Mouse (Mus musculus): ENCODE measurements at regions not wholly inside any gene's neighbourhood (a gene's known extent, or its start where the extent isn't known, plus 50 kb on each side); places are given as distances from the start of the nearest gene placed in this dataset.

DNA sequence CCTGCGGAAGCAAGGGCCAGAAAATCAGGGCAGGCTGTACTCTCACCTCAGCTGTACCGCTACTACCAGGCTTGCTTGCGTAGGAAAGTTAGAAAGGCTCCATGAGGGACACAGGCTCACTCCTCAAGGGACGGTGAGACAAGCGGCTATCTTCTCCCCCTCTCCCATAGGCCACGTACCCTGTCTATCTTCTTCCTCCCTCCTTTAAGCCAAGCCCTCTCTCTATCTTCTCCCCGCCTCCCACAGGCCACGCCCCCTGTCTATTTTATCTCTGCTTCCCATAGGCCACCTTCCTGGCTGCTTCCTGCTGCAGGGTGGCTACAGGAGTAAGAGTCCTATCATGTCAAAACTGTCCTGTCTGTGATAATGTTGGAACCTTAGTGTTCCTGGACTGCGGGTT, 409.1 kb upstream of the Kcnab2 start:
- H3K27me3 ChIP-seq (ENCODE audit: control insufficient read depth, insufficient read depth, low read depth, low read length) = no peaks in the 10 kb centered on the region
- H3K36me3 ChIP-seq (ENCODE audit: control insufficient read depth, insufficient read depth, low read length) = no peaks in the 10 kb centered on the region
- H3K4me3 ChIP-seq (ENCODE audit: low read length) = no peak overlapping the region
- WGBS = 67% methylated on average over 9 of the region's 9 CpGs
- no peak overlapping the region for H3K27ac ChIP-seq (ENCODE audit: low read length)
- no peaks in the 10 kb centered on the region; the same call in 1 of the 2 replicates for H3K9me3 ChIP-seq (ENCODE audit: control insufficient read depth, low read length)
- H3K4me1 ChIP-seq (replicated peaks; ENCODE audit: control insufficient read depth, insufficient read depth, low read length) = no peaks in the 10 kb centered on the region
- no peak overlapping the region for H3K4me2 ChIP-seq (ENCODE audit: low read depth, low read length)
- no peak for ATAC-seq (ENCODE audit: low read depth)
- H3K9ac ChIP-seq (ENCODE audit: low read length) = no peak overlapping the region

DNA sequence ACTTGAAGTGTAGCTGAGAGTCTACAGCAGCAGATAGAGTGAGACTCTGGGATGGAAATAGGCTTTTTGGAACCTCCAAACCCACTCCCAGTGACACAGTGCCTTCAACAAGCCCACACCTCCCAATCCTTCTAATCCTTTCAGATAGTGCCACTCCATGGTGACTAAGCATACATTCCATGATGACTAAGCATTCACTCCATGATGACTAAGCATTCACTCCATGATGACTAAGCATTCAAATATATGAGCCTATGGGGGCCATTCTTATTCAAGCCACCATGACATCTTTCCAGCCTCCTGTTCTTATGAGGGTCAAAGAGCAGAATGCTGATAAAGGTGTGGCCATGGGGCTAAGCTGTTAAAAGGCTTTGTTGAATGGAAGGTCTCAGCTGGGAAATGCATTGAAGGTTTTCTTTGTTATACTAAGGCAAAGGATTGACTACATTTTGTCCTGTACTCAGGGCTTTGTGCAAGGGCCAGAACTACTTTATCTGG, 403.8 kb upstream of the Kcnab2 start:
- ATAC-seq (ENCODE audit: low read depth) = no peak
- H3K36me3 ChIP-seq (ENCODE audit: control insufficient read depth, insufficient read depth, low read length) = no peaks in the 10 kb centered on the region
- no peak overlapping the region for H3K27ac ChIP-seq (ENCODE audit: low read length)

DNA sequence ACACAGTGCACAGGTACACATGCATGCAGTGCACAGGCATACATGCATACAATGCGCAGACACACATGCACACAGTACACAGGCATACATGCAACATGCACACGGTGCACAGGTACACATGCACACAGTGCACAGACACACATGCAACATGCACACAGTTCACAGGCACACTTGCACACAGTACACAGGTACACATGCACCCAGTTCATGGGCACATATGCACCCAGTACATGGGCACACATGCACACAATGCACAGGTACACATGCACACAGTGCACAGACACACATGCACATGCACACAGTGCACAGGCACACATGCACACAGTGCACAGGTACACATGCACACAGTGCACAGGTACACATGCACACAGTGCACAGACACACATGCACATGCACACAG, 402.7 kb upstream of the Kcnab2 start:
- Histone ChIP-seq H3K4me2 (ENCODE audit: low read depth, low read length) (no peak overlapping the region), H3K4me1 (replicated peaks; ENCODE audit: control insufficient read depth, insufficient read depth, low read length) (no peaks in the 10 kb centered on the region), H3K27me3 (ENCODE audit: control insufficient read depth, insufficient read depth, low read depth, low read length) (no peaks in the 10 kb centered on the region), H3K36me3 (ENCODE audit: control insufficient read depth, insufficient read depth, low read length) (no peaks in the 10 kb centered on the region), H3K9me3 (ENCODE audit: control insufficient read depth, low read length) (peaks cover 4% of the 10 kb centered on the region; the same call in 1 of the 2 replicates), H3K9ac (ENCODE audit: low read length) (no peak overlapping the region), H3K27ac (ENCODE audit: low read length) (no peak overlapping the region), H3K4me3 (ENCODE audit: low read length) (no peak overlapping the region)
- no peak for ATAC-seq (ENCODE audit: low read depth)
- 86% methylated on average over 2 of the region's 2 CpGs for WGBS

More for the DNA sequence above, 403.8 kb upstream of the Kcnab2 start:
- Histone ChIP-seq H3K9ac (ENCODE audit: low read length) (no peak overlapping the region), H3K9me3 (ENCODE audit: control insufficient read depth, low read length) (peaks cover 4% of the 10 kb centered on the region; the same call in 1 of the 2 replicates), H3K4me1 (replicated peaks; ENCODE audit: control insufficient read depth, insufficient read depth, low read length) (no peaks in the 10 kb centered on the region), H3K4me2 (ENCODE audit: low read depth, low read length) (no peak overlapping the region), H3K27me3 (ENCODE audit: control insufficient read depth, insufficient read depth, low read depth, low read length) (no peaks in the 10 kb centered on the region), H3K4me3 (ENCODE audit: low read length) (no peak overlapping the region)

DNA sequence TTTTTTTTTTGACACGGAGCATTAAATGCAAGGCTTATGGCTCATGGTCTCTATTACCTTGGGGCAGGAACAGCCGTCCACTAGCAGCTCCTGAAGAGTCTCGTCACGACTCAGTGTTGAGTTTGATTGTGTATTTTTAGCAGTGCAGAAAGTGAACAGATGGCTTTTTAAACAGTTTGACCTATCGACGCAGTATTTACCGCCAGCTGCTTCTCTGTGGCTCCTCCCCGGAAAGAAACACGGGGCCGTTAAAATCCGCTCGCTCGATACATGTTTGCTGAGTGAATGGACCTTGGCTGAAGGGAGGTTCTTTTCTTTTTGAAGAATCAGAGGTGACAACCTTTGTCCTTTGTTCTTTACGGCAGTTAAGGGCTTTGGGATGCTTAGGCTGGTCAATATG, 401.3 kb upstream of the Kcnab2 start:
- Histone ChIP-seq H3K4me3 (ENCODE audit: low read length) (no peak overlapping the region), H3K36me3 (ENCODE audit: control insufficient read depth, insufficient read depth, low read length) (no peaks in the 10 kb centered on the region), H3K27me3 (ENCODE audit: control insufficient read depth, insufficient read depth, low read depth, low read length) (no peaks in the 10 kb centered on the region), H3K9me3 (ENCODE audit: control insufficient read depth, low read length) (peaks cover 4% of the 10 kb centered on the region; the same call in 1 of the 2 replicates), H3K4me1 (replicated peaks; ENCODE audit: control insufficient read depth, insufficient read depth, low read length) (no peaks in the 10 kb centered on the region), H3K4me2 (ENCODE audit: low read depth, low read length) (no peak overlapping the region), H3K9ac (ENCODE audit: low read length) (no peak overlapping the region), H3K27ac (ENCODE audit: low read length) (no peak overlapping the region)
- no peak for ATAC-seq (ENCODE audit: low read depth)
- WGBS = 44% methylated on average over 14 of the region's 14 CpGs

DNA sequence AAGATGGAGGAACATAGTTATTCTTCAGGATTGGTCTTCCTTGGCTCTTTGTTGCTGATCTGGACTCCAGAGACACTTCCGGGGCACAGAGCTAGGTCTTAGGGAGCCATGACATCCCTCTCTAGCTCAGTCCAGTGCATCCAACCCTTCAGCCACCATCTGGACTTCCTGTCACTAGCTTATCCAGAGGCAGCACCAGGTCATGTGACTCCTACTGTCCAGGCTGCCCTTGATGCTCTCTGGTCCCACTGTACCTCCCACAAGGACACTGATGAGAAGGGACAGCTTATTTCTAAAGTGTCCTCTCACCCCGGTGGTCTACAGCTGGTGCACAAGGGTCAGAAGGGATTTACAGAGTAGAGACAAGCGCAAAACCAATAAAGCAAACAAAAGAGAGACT, 400.7 kb upstream of the Kcnab2 start:
- Histone ChIP-seq H3K4me1 (replicated peaks; ENCODE audit: control insufficient read depth, insufficient read depth, low read length) (no peaks in the 10 kb centered on the region), H3K27me3 (ENCODE audit: control insufficient read depth, insufficient read depth, low read depth, low read length) (no peaks in the 10 kb centered on the region), H3K9me3 (ENCODE audit: control insufficient read depth, low read length) (peaks cover 4% of the 10 kb centered on the region; the same call in 1 of the 2 replicates), H3K9ac (ENCODE audit: low read length) (no peak overlapping the region), H3K36me3 (ENCODE audit: control insufficient read depth, insufficient read depth, low read length) (no peaks in the 10 kb centered on the region), H3K4me2 (ENCODE audit: low read depth, low read length) (no peak overlapping the region), H3K4me3 (ENCODE audit: low read length) (no peak overlapping the region), H3K27ac (ENCODE audit: low read length) (no peak overlapping the region)
- WGBS = 77% methylated on average over 3 of the region's 3 CpGs
- ATAC-seq (ENCODE audit: low read depth) = no peak

DNA sequence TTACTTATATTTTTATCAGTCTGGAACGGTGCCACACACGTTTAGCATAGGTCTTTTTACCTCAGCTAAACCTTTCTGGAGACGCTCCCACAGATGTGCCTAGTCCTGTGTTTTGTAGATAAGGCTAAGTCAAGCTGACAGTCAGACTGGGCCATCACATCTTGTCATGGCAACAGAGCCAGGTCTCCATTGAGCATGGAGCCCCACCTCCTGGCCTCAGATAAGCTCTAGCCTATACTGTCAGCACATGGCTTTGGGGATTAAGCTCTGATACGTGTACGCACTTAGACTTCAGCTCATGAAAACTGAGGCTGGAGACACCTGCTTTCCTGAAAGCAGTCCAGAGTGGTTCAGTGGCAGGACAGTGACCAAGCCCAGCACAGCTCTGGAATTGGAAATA, 392.4 kb upstream of the Kcnab2 start:
- no peaks in the 10 kb centered on the region for H3K36me3 ChIP-seq (ENCODE audit: control insufficient read depth, insufficient read depth, low read length)
- H3K4me3 ChIP-seq (ENCODE audit: low read length) = no peak overlapping the region
- H3K9me3 ChIP-seq (ENCODE audit: control insufficient read depth, low read length) = no peaks in the 10 kb centered on the region; the same call in none of the 2 replicates
- H3K4me1 ChIP-seq (replicated peaks; ENCODE audit: control insufficient read depth, insufficient read depth, low read length) = no peaks in the 10 kb centered on the region
- no peak overlapping the region for H3K9ac ChIP-seq (ENCODE audit: low read length)
- H3K27ac ChIP-seq (ENCODE audit: low read length) = no peak overlapping the region
- ATAC-seq (ENCODE audit: low read depth) = no peak
- H3K27me3 ChIP-seq (ENCODE audit: control insufficient read depth, insufficient read depth, low read depth, low read length) = no peaks in the 10 kb centered on the region
- WGBS = 64% methylated on average over 5 of the region's 5 CpGs
- H3K4me2 ChIP-seq (ENCODE audit: low read depth, low read length) = no peak overlapping the region

DNA sequence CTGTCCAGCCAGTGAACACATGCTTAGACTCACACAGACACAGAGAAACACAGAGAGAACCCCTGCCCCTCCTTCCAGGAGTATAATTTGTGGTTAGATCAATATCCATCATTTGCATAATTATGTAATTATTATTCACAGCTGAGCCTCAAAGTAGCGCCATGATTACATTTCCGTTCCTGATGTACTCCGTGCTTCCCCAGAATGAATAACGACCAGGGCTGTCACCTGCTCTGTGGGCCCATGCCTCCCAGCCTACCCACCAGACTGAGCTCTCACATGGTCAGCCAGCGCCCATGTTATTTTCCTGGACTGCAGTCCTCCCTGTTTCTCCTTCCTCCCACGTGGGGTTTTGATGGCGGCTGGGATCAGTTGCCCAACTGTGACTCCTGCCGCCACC, 388.2 kb upstream of the Kcnab2 start:
- Histone ChIP-seq H3K27me3 (ENCODE audit: control insufficient read depth, insufficient read depth, low read depth, low read length) (no peaks in the 10 kb centered on the region), H3K36me3 (ENCODE audit: control insufficient read depth, insufficient read depth, low read length) (no peaks in the 10 kb centered on the region), H3K4me2 (ENCODE audit: low read depth, low read length) (no peak overlapping the region), H3K9me3 (ENCODE audit: control insufficient read depth, low read length) (no peaks in the 10 kb centered on the region; the same call in 1 of the 2 replicates), H3K4me1 (replicated peaks; ENCODE audit: control insufficient read depth, insufficient read depth, low read length) (no peaks in the 10 kb centered on the region), H3K27ac (ENCODE audit: low read length) (no peak overlapping the region), H3K9ac (ENCODE audit: low read length) (no peak overlapping the region), H3K4me3 (ENCODE audit: low read length) (no peak overlapping the region)
- no peak for ATAC-seq (ENCODE audit: low read depth)
- WGBS = 82% methylated on average over 8 of the region's 8 CpGs

DNA sequence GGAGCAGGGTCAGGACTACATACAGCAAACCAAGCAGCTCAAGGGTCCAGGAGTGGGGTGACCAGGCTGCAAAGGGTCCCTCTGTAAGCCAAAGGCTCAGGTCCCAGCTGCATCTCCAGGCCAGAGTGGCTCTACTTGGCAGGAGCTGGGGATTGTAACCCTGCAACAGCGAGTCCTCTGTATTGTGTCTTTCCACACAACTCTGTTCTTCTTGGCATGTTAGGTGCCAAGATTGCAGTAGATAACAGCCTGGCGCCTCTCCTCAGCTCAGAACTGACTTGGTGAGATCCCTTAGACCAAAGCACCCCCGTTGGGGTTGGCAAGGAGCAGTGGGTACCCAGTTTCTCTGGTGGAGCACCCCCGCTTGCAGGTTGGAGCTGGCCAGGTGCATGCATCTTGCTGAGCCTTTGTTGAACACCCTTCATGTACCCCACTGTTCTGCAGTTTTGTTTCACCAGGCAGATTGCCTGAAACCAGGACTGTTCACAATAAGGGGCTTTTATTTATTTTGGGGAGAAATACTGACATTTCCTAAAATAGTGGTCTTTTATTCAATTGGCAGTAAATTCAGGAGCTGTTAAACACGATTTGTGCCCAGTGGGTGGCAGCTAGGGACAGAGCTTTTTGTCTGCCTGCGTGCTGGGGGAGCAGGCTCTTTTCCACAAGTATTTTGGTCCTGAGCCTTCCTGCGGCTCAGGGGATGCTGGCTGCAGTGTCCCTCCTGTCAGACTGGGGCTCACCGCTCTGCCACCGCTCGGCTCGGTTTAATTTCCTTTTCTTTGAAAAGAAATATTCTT, 385.3 kb upstream of the Kcnab2 start:
- H3K36me3 ChIP-seq (ENCODE audit: control insufficient read depth, insufficient read depth, low read length) = no peaks in the 10 kb centered on the region
- H3K27me3 ChIP-seq (ENCODE audit: control insufficient read depth, insufficient read depth, low read depth, low read length) = no peaks in the 10 kb centered on the region
- WGBS = 56% methylated on average over 11 of the region's 11 CpGs

DNA sequence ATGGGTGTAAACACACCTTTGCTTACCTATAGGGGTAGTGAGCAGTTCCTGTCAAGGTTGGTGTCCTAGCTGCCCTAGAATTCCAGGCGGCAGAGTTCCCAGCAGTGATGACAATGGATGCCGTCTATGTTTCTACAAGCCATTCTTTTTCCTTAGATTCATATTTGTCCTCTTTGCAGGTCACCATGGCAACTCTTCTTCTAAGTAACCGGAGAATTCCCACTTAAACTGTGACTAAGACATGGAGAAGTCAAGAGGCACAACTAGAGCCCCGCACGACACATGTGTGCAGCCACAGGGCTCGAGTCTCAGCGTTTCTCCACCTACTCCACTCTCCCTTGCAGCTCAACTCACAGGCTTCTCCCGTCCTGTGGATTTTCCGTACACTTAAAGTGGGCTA, 381.5 kb upstream of the Kcnab2 start:
- 59% methylated on average over 9 of the region's 9 CpGs for WGBS
- no peak for ATAC-seq (ENCODE audit: low read depth)
- Histone ChIP-seq H3K9ac (ENCODE audit: low read length) (no peak overlapping the region), H3K27me3 (ENCODE audit: control insufficient read depth, insufficient read depth, low read depth, low read length) (no peaks in the 10 kb centered on the region), H3K4me2 (ENCODE audit: low read depth, low read length) (no peak overlapping the region), H3K4me3 (ENCODE audit: low read length) (no peak overlapping the region), H3K27ac (ENCODE audit: low read length) (no peak overlapping the region), H3K36me3 (ENCODE audit: control insufficient read depth, insufficient read depth, low read length) (no peaks in the 10 kb centered on the region), H3K9me3 (ENCODE audit: control insufficient read depth, low read length) (no peaks in the 10 kb centered on the region), H3K4me1 (replicated peaks; ENCODE audit: control insufficient read depth, insufficient read depth, low read length) (no peaks in the 10 kb centered on the region)

More for the DNA sequence above, 385.3 kb upstream of the Kcnab2 start:
- no peak overlapping the region for H3K9ac ChIP-seq (ENCODE audit: low read length)
- H3K9me3 ChIP-seq (ENCODE audit: control insufficient read depth, low read length) = no peaks in the 10 kb centered on the region; the same call in 1 of the 2 replicates
- H3K4me1 ChIP-seq (replicated peaks; ENCODE audit: control insufficient read depth, insufficient read depth, low read length) = no peaks in the 10 kb centered on the region
- no peak for ATAC-seq (ENCODE audit: low read depth)
- no peak overlapping the region for H3K27ac ChIP-seq (ENCODE audit: low read length)
- H3K4me2 ChIP-seq (ENCODE audit: low read depth, low read length) = no peak overlapping the region
- no peak overlapping the region for H3K4me3 ChIP-seq (ENCODE audit: low read length)
